Mouse (Mus musculus) limb, embryonic 15.5 days (tissue): ENCODE results near the gene Ttbk2. TPM values are rescaled to one million over a fixed set of nuclear protein-coding genes. Genes with fewer than 3 reads are reported as not detected.

Source experiments
- ATAC-seq: fragments of 200-750 bp; cut with Nextera tagmentation; 2 replicates; pipeline ENCODE4 v1.8.0; 2017; ENCODE audit warnings: low read depth, moderate TSS enrichment; ENCODE audit not compliant: insufficient number of reproducible peaks, low FRiP score, low TSS enrichment
- H3K27ac ChIP-seq: fragments of 300-500 bp; sonication (generic); 2 replicates; pipeline ENCODE4 v1.5.1; 2015; ENCODE audit warnings: moderate library complexity, mild to moderate bottlenecking, inconsistent platforms
- H3K27me3 ChIP-seq: fragments of 300-500 bp; sonication (generic); 2 replicates; pipeline ENCODE4 v1.6.1; 2015; ENCODE audit warnings: inconsistent platforms
- H3K36me3 ChIP-seq: fragments of 300-500 bp; sonication (generic); 2 replicates; pipeline ENCODE4 v1.6.1; 2015; ENCODE audit warnings: inconsistent platforms
- H3K4me1 ChIP-seq: fragments of 300-500 bp; sonication (generic); 2 replicates; pipeline ENCODE4 v1.6.1; 2015; ENCODE audit warnings: inconsistent platforms
- H3K4me2 ChIP-seq: fragments of 300-500 bp; sonication (generic); 2 replicates; pipeline ENCODE4 v1.6.1; 2015; ENCODE audit warnings: mild to moderate bottlenecking, inconsistent platforms
- H3K4me3 ChIP-seq: fragments of 300-500 bp; sonication (generic); 2 replicates; pipeline ENCODE4 v1.5.1; 2015; ENCODE audit warnings: mild to moderate bottlenecking, inconsistent platforms
- H3K9ac ChIP-seq: fragments of 300-500 bp; sonication (generic); 2 replicates; pipeline ENCODE4 v1.6.1; 2015; ENCODE audit warnings: inconsistent platforms
- H3K9me3 ChIP-seq: fragments of 300-500 bp; sonication (generic); 2 replicates; pipeline ENCODE4 v1.6.1; 2016; ENCODE audit warnings: inconsistent platforms
- WGBS: fragments of 180-500 bp; shearing (Covaris S2); methylation state at CpG from one replicate; pipeline ENCODE4 v1.1.7; 2015; 5-methylcytosine and 5-hydroxymethylcytosine counted together
- polyA plus RNA-seq: library from polyadenylated mRNA; unstranded; fragments of >200 nt; fragmentation: Nextera tagmentation; extraction: Ambion mirVana; gene quantifications from 2 replicates; pipeline ENCODE4 v1.2.1, GENCODE M21; 2015

The Ttbk2 gene
- polyA plus RNA-seq, 1 experiment from 2014 or later, result 3.9 TPM

- under 1% methylated on average over 49 of the region's 71 CpGs for WGBS
- H3K36me3 ChIP-seq, result no peaks in the 10 kb centered on the region
- peak within 1 kb of the TSS; percentile 54; the same call in 1 of the 2 replicates for H3K27ac ChIP-seq
- peak within 1 kb of the TSS; percentile 96 for H3K4me3 ChIP-seq
- peak; percentile 50 for ATAC-seq
- peak within 1 kb of the TSS; percentile 85 for H3K9ac ChIP-seq
- peak within 1 kb of the TSS; percentile 81 for H3K4me2 ChIP-seq
- peaks cover 8% of the 10 kb centered on the region; the same call in 1 of the 2 replicates for H3K4me1 ChIP-seq
- no peaks in the 10 kb centered on the region for H3K27me3 ChIP-seq
- no peaks in the 10 kb centered on the region for H3K9me3 ChIP-seq
These were observed 668 bp downstream of the Ttbk2 start, which contains the start of gene Cdan1 for GRCm38 (mm10) chr2:120849449-120850423. TSS of gene Cdan1 (minus strand) at chr2:120850128.

- H3K9ac ChIP-seq, result no peak overlapping the region
- no peak overlapping the region for H3K4me2 ChIP-seq
- ATAC-seq, result no peak
- H3K4me1 ChIP-seq, result peaks cover 5% of the 10 kb centered on the region; the same call in 1 of the 2 replicates
- 91% methylated on average over 1 of the region's 1 CpGs for WGBS
- H3K9me3 ChIP-seq, result no peaks in the 10 kb centered on the region
- H3K36me3 ChIP-seq, result no peaks in the 10 kb centered on the region
- no peak overlapping the region for H3K27ac ChIP-seq
- no peak overlapping the region for H3K4me3 ChIP-seq
- H3K27me3 ChIP-seq, result no peaks in the 10 kb centered on the region
These were observed 5.1 kb downstream of the Ttbk2 start for GRCm38 (mm10) chr2:120845280-120845679.

DNA sequence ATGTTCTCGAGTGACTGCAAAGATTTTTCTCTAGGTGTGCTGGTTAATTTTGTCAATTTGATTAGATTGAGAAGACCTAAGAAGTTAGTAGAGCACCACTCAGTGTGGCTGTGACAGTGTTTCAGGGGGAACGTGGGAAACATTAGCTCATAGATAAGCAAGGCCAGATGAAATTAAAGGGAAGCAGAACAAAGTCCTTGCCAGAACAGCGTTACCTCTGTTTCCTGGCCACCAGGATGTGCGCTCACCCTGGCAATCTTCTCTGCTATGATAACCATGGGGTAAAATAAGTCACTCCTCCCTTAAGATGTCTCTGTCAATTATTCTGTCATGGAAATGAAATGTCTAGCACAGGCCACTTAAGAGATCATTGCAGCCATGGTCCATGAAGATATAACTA lies 6.4 kb downstream of the Ttbk2 start:
- no peak overlapping the region for H3K4me3 ChIP-seq
- ATAC-seq, result no peak
- 84% methylated on average over 4 of the region's 4 CpGs for WGBS
- H3K9ac ChIP-seq, result no peak overlapping the region
- no peak overlapping the region for H3K27ac ChIP-seq
- no peaks in the 10 kb centered on the region for H3K27me3 ChIP-seq
- no peaks in the 10 kb centered on the region for H3K9me3 ChIP-seq
- H3K4me2 ChIP-seq, result no peak overlapping the region
- no peaks in the 10 kb centered on the region for H3K36me3 ChIP-seq
- H3K4me1 ChIP-seq, result peaks cover 2% of the 10 kb centered on the region; the same call in 1 of the 2 replicates

DNA sequence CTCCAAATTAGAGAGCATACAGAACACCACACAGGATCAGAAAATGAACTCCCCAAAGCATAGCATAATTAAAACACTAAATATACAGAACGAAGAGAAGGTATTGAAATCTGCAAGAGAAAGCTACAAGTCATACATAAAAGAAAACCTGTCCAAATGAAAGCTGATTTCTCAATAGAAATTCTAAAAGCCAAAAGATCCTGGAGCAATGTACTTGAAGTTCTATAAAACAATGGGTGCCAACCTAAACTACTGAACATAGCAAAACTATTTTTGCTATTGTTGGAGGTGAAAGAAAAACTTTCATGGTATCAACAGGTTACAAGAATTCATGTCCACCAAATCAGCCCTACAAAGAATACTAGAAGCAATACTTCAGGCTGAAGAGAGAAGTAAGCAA lies 9.2 kb downstream of the Ttbk2 start:
- Histone ChIP-seq H3K4me2 (no peak overlapping the region), H3K27ac (no peak overlapping the region), H3K4me1 (no peaks in the 10 kb centered on the region), H3K27me3 (no peaks in the 10 kb centered on the region), H3K9me3 (no peaks in the 10 kb centered on the region), H3K36me3 (no peaks in the 10 kb centered on the region), H3K9ac (no peak overlapping the region), H3K4me3 (no peak overlapping the region)
- no peak for ATAC-seq
- 88% methylated on average over 1 of the region's 1 CpGs for WGBS

DNA sequence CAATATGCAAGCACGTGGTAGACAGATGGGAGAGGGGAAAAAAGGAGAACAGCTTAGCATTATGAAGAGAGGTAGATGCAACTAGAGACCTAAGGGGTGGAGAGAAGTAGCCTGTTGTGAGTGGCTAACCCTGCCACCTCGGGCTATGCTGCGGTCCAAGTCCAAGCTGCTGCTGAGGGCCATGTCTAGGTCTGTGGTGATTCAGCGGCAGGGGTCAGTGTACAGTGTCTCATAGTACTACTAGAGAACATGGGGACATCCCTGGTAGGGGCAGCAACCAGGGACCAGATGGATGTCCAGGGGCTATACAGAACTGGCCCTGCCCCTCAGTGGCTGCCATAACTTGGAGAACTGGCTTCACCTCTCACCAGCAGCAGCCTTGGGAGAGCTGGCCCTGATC lies 15.2 kb downstream of the Ttbk2 start:
- Histone ChIP-seq H3K4me2 (no peak overlapping the region), H3K4me1 (no peaks in the 10 kb centered on the region), H3K9me3 (no peaks in the 10 kb centered on the region), H3K4me3 (no peak overlapping the region), H3K36me3 (peaks cover 7% of the 10 kb centered on the region), H3K9ac (no peak overlapping the region), H3K27me3 (no peaks in the 10 kb centered on the region), H3K27ac (no peak overlapping the region)
- ATAC-seq, result peak; percentile 48; the same call in 1 of the 2 replicates
- 95% methylated on average over 4 of the region's 4 CpGs for WGBS

- no peak for ATAC-seq
- no peaks in the 10 kb centered on the region for H3K4me1 ChIP-seq
- no peak overlapping the region for H3K27ac ChIP-seq
- no peaks in the 10 kb centered on the region for H3K27me3 ChIP-seq
- no peak overlapping the region for H3K4me3 ChIP-seq
- no peak overlapping the region for H3K4me2 ChIP-seq
- H3K9me3 ChIP-seq, result no peaks in the 10 kb centered on the region
- H3K36me3 ChIP-seq, result peaks cover 3% of the 10 kb centered on the region; the same call in 1 of the 2 replicates
- WGBS, result 54% methylated on average over 1 of the region's 1 CpGs
- H3K9ac ChIP-seq, result no peak overlapping the region
These were observed 23.3 kb downstream of the Ttbk2 start for GRCm38 (mm10) chr2:120826936-120827638.

DNA sequence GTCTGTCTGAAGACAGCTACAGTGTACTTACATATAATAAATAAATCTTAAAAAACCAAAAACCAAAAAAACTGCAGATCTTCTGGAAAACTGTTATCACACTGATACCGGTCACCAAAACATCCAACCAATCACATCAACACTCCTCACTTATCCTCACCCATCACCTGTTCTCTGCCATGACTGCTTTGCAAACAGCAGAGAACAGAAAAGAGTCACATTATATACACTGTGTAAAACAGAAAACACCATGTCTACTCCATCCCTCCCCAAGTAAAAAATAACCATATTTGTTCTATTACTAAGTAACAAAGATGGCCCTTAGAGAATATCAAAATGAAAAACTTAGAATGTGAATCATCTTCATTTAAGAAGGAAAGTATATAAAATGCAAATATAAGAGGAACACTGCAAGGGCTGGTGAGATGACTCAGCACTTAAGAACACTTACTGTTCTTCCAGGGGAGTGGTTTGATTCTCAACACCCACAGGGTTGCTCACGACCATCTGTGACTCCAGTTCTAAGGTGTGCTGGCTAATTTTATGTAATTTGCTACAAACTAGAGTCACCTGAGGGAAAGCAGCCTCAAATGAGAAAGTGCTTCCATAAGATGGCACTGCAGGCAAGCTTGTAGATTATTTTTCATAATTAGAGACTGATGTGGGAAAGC lies 80.0 kb downstream of the Ttbk2 start:
- H3K27ac ChIP-seq, result no peak overlapping the region
- no peak overlapping the region for H3K9ac ChIP-seq
- 80% methylated on average over 2 of the region's 2 CpGs for WGBS
- H3K36me3 ChIP-seq, result peaks cover 21% of the 10 kb centered on the region; the same call in 1 of the 2 replicates
- H3K4me1 ChIP-seq, result no peaks in the 10 kb centered on the region
- H3K27me3 ChIP-seq, result no peaks in the 10 kb centered on the region
- no peaks in the 10 kb centered on the region for H3K9me3 ChIP-seq
- no peak overlapping the region for H3K4me3 ChIP-seq
- H3K4me2 ChIP-seq, result no peak overlapping the region
- no peak for ATAC-seq

GRCm38 (mm10) chr2:120761922-120762321 lies 88.5 kb downstream of the Ttbk2 start:
- Histone ChIP-seq H3K27ac (no peak overlapping the region), H3K4me1 (no peaks in the 10 kb centered on the region), H3K4me2 (no peak overlapping the region), H3K9ac (no peak overlapping the region), H3K27me3 (no peaks in the 10 kb centered on the region), H3K9me3 (no peaks in the 10 kb centered on the region), H3K4me3 (no peak overlapping the region), H3K36me3 (peaks cover 16% of the 10 kb centered on the region)
- no peak for ATAC-seq

GRCm38 (mm10) chr2:120748041-120748440 lies 102.4 kb downstream of the Ttbk2 start:
- no peaks in the 10 kb centered on the region for H3K9me3 ChIP-seq
- no peak for ATAC-seq
- no peaks in the 10 kb centered on the region for H3K4me1 ChIP-seq
- no peak overlapping the region for H3K4me2 ChIP-seq
- H3K36me3 ChIP-seq, result peaks cover 44% of the 10 kb centered on the region
- WGBS, result 87% methylated on average over 2 of the region's 2 CpGs
- no peak overlapping the region for H3K9ac ChIP-seq
- no peak overlapping the region for H3K27ac ChIP-seq
- no peaks in the 10 kb centered on the region for H3K27me3 ChIP-seq
- H3K4me3 ChIP-seq, result no peak overlapping the region

- no peak overlapping the region for H3K4me2 ChIP-seq
- no peak overlapping the region for H3K9ac ChIP-seq
- no peak overlapping the region for H3K27ac ChIP-seq
- H3K4me1 ChIP-seq, result no peaks in the 10 kb centered on the region
- no peak for ATAC-seq
- H3K9me3 ChIP-seq, result no peaks in the 10 kb centered on the region
- no peaks in the 10 kb centered on the region for H3K27me3 ChIP-seq
- H3K36me3 ChIP-seq, result peaks cover 39% of the 10 kb centered on the region
- no peak overlapping the region for H3K4me3 ChIP-seq
- WGBS, result 89% methylated on average over 1 of the region's 1 CpGs
These were observed 104.9 kb downstream of the Ttbk2 start for GRCm38 (mm10) chr2:120745496-120745895.

DNA sequence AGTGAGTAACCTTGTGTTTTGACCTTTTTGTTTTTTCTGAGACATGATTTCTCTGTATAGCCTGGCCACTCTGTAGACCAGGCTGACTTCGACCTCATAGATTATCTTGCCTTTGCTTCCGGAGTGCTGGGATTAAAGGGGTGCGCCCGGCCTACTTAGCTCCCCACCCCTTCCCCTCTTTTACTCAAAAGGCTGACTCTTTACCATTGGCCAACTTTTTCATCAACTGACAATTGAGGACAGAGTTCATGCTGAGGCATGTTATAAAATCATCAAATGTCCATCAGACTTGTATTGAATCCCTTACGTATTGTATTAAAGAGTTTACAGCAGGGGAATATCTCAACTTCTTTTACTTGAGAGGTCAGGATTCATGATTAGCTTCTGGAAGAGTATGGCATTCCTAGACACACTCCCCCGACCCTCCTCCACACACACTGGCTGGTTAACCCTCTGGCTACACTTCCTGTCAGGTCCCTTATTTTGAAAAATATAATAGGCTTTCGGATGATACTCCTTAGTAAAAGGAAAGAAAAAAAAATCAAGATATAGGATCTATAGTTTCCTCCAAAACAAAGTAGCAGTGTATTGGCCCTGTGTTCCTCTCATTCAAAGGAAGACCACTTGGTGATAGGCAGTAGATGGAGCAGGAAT lies 118.4 kb downstream of the Ttbk2 start:
- 49% methylated on average over 7 of the region's 7 CpGs for WGBS
- H3K4me3 ChIP-seq, result peak overlapping the region; percentile 88
- peaks cover 17% of the 10 kb centered on the region for H3K36me3 ChIP-seq
- no peak for ATAC-seq
- H3K9ac ChIP-seq, result peak overlapping the region; percentile 85; the same call in 1 of the 2 replicates
- H3K4me1 ChIP-seq, result peaks cover 28% of the 10 kb centered on the region
- no peaks in the 10 kb centered on the region for H3K27me3 ChIP-seq
- H3K4me2 ChIP-seq, result peak overlapping the region; percentile 87
- H3K9me3 ChIP-seq, result no peaks in the 10 kb centered on the region
- peak overlapping the region; percentile 96 for H3K27ac ChIP-seq
